Mouse (Mus musculus): Measurements from ENCODE around the gene Plcd1.

Gene Plcd1

DNA sequence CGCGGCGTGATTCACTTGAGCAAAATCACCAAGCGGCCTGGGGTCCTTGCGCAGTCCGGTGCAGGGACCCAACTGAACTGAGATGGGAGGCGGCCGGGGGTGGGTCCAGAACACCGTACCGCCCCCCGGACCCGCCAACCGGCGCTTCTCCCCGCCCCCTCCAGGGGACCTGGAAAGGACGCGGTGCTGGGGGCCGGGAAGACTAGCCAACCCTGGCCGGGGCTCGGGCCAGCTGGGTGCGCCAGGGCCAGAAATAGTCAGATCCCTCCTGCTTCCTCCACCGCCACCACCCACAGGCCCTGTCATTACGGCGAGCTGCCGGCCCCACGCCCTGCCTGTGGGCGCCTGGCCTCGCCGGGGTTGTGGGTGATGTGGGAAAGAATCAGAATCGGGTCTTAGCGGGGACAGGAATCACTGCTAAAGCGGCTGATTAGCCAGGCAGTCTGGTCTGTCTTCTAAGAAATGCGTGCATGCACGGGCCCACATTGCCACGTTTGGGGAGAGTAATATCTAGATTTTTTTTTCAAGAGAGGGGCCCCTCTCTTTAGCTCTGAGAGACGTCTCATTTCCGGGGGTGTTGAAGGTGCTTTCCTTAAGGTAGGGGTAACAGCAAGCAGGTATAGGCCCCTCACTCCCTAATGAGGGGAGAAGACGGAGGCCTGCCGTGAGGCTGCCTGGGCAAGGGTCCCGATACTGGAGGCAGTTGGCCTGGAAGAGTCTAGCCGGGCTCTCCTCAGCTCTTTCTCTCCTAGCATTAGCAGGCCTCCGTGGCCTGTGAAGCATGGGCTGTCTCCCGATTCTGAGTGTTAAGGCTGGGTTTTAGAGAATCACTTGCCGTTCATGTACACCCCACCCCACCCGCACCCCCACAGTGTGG, at the start of gene Plcd1:
Gene Plcd1, minus strand, starts transcription at position 84 of the 877 bp plus-strand sequence.
- no peak for DNase-seq (ENCODE audit: low read depth in 2 of 2, low spot score in 2 of 2)

GRCm38 (mm10) chr9:119142066-119142465, 48.8 kb upstream of the Plcd1 start:
- no peak for DNase-seq (ENCODE audit: low read depth in 2 of 2, low spot score in 2 of 2)

DNA sequence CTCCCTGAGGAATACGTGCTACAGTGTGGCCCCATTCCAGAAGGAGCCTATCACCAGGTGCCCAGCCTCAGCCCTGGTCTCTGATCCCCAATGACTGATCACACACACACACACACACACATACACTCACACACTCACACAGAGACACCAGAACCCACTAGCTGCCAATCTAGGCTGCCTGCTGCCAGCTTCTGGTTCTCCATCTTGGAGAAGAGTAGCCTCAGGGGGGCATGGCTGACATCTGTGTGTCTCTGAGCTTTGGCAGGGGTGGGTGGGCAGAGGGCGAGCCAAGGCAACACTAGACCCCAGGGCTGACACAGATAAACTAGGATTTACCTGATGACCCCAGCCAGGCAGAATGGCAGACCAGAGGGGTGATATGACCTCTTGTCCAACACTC, 45.5 kb upstream of the Plcd1 start:
- DNase-seq (ENCODE audit: low read depth in 2 of 2, low spot score in 2 of 2), result no peak

GRCm38 (mm10) chr9:119130692-119131091, 37.4 kb upstream of the Plcd1 start:
- DNase-seq (ENCODE audit: low read depth in 2 of 2, low spot score in 2 of 2), result no peak

DNA sequence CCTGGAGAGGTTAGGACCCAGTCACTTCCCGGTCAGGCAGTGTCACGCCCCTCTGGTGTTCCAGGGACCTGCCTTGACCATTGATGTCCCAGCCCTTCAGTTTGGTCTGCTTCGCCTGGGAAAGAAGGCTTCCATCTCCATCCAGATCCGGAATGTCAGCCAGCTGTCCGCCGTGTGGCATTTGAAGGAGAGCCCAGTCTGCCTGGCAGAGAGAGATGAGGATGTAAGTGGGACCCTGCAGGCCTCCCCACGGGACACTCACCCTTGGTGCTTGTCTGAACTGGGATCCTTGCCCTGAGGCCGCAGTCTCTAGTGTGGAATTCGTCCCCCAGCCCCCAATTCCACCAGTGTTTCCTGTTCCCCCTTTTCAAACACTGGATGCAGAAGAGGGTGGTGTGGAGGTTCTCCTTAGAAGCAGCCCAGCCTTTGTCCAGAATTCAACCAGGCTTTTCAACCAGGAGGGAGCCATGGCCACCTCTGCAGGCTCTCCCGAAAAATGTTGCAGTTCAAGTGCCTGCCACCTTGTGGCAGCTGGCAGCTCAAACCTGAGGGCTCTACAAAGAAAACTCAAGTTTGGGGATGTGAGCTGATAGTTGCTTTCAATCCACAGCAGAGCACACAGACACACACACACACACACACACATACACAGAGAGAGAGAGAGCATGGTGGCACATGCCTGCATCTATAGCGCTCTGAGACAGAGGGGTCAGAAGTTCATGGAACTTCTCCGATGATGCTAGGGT, 35.3 kb upstream of the Plcd1 start:
- no peak for DNase-seq (ENCODE audit: low read depth in 2 of 2, low spot score in 2 of 2)

DNA sequence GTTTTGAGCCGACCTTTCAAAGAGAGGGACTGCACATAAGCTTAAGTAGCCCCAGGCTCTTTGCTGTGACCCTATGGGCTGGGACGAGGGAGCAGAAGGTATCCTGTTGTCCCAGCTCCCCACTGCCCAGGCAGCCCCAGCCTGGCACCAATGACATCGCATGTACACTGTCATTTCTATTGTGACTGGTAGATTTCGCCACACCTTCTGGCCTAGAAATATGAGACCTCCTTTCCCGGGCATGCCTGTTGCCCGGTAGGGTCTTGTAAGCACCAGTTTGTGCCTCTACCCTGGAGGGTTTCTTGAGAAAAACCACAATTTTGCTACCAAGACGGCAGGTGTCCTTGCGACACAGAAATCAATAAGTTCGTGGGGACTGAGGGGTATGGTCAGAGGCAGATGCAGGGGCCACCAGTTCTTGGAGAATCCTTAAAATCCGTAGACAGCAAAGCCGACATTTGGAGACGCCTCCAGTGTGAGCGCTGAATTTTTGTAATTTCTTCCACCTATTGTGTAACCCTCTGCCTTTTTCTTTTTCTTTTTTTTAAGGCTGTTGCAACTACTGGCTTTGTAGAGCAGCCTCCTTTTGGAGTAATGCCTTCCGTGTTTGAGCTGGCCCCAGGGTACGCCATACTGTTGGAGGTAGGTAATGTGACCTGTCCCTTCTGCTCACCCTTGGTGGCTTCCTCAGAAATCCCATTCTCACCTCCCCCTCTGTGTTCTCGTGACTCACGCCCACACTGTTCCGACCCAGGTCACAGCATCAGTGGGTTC, 29.5 kb upstream of the Plcd1 start:
- DNase-seq (ENCODE audit: low read depth in 2 of 2, low spot score in 2 of 2), result no peak

GRCm38 (mm10) chr9:119120168-119120560, 26.9 kb upstream of the Plcd1 start:
- DNase-seq (ENCODE audit: low read depth in 2 of 2, low spot score in 2 of 2), result no peak

DNA sequence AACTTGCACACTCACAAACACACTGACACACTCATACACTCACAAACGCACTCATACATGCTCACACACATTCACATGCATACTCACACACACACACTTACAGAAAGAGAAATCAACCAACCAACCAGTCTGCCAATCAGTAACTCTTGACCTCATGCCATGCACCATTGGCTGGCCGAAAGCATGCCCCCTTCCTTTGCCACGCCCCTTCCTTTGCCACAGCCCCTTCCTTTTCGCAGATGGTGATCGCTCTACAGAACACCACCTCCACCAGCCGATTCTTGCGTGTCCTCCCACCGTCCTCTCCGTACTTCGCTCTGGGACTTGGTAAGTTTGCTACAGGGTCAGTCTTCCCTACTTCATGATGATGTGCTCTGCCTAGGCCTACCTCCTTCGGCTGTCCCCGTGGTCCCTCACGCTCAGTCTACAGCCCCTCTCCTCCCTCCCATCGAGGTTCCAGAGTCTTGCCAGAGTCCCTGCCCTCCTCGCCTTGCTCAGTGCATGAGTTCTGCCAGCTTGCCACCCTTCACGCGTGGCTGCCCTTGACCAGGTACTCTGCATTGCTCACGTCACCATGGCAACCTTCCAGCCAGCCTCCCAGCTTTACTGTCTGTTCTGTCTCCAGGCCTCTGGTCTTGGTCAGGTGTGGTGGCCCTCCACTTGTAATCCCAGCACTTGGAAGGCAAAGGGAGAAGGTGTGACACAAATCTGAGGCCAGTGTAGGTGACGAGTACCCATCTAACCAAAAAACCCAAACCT, 26.3 kb upstream of the Plcd1 start:
- no peak for DNase-seq (ENCODE audit: low read depth in 2 of 2, low spot score in 2 of 2)

GRCm38 (mm10) chr9:119114911-119115310, 21.6 kb upstream of the Plcd1 start:
- no peak for DNase-seq (ENCODE audit: low read depth in 2 of 2, low spot score in 2 of 2)

GRCm38 (mm10) chr9:119110640-119111039, 17.3 kb upstream of the Plcd1 start:
- DNase-seq (ENCODE audit: low read depth in 2 of 2, low spot score in 2 of 2), result no peak

- DNase-seq (ENCODE audit: low read depth in 2 of 2, low spot score in 2 of 2), result no peak
Measured at GRCm38 (mm10) chr9:119109685-119110353, 16.5 kb upstream of the Plcd1 start.

GRCm38 (mm10) chr9:119107566-119107965, 14.3 kb upstream of the Plcd1 start:
- no peak for DNase-seq (ENCODE audit: low read depth in 2 of 2, low spot score in 2 of 2)

DNA sequence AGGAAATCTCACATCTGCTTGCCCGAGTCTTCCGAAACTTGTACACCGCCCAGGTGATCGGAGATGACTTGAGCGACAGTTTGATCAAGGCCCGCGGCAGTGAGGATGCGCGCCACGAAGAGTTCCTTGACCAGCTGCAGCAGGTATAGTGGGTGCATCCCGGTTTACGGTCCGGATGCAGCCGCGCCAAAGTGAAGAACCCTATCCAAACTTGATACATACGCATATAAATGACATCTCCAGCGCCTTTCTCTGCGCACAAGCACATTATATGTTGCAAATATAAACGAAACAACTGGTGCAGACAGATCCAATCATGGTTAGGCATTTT, 9.4 kb upstream of the Plcd1 start:
- DNase-seq (ENCODE audit: low read depth in 2 of 2, low spot score in 2 of 2), result peak in 1 of 2 experiments; percentile 17

DNA sequence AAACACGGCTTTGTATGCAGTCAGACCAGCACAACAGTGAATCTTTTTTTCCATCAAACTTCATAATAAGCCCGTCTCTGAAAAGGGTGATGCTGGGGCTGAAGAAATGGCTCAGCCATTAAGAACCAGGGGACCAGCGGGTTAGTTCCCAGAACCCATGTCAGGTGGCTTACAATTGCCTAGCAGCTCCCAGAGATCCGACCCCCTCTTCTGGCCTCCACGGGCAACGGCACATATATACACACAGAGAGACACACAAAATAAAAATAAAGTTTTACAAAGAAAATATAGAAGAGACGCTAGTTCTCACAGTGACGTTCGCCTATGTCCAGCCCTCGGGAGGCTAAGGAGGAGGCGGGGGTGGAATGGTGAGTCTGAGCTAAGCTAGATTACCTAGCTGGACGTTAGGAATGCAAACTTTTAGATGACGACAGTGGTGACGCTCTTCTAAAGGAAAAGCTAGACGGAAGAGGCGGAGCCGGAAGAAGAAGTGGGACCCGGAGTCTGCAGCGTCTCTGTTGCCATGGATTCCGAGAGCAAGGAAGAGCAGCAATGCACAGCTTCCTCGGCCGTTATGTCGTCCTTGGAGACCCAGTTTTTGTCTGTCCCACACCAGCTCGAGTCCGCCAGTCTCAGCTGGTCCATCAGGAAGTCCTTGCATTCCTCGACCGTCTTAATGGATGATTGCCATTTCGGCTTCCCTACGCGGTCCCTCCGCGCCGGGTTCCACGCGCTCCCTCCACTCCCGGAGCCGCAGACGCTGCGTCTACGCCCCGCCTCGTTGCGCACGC, 8.9 kb upstream of the Plcd1 start, which contains the start of gene Dlec1:
Gene Dlec1, plus strand, starts transcription at position 487 of the 791 bp plus-strand sequence.
- no peak for DNase-seq (ENCODE audit: low read depth in 2 of 2, low spot score in 2 of 2)

- no peak for DNase-seq (ENCODE audit: low read depth in 2 of 2, low spot score in 2 of 2)
Measured at GRCm38 (mm10) chr9:119100177-119100898, 7.0 kb upstream of the Plcd1 start.

- DNase-seq (ENCODE audit: low read depth in 2 of 2, low spot score in 2 of 2), result no peak
Measured at GRCm38 (mm10) chr9:119094462-119095109, 1.3 kb upstream of the Plcd1 start.

GRCm38 (mm10) chr9:119092473-119093418, 556 bp downstream of the Plcd1 start:
- DNase-seq (ENCODE audit: low read depth in 2 of 2, low spot score in 2 of 2), result no peak

Data from CD8-positive naive resting alpha-beta T cell, adult 2 months (primary cell).